Mouse (Mus musculus): Measurements from ENCODE around the gene Crybg3. TPM values are rescaled to one million over a fixed set of nuclear protein-coding genes. Genes with fewer than 3 reads are reported as not detected.

Gene Crybg3
- polyA plus RNA-seq, 1 experiment: 33.4 TPM

- no peaks in the 10 kb centered on the region for H3K4me1 ChIP-seq (ENCODE audit: control insufficient read depth, insufficient read depth, low read length)
- TF ChIP-seq POLR2A (IDR thresholded peaks at IDR 0.05; ENCODE audit: control insufficient read depth, low read depth, low read length) (no peak), CTCF (IDR thresholded peaks at IDR 0.05; ENCODE audit: control insufficient read depth, insufficient read depth, insufficient replicate concordance, low read depth, low read length) (no peak)
- no peaks in the 10 kb centered on the region for H3K27me3 ChIP-seq (ENCODE audit: control insufficient read depth, insufficient read depth, low read length)
- no peaks in the 10 kb centered on the region for H3K36me3 ChIP-seq (ENCODE audit: control insufficient read depth, insufficient read depth, low read length)
- no peak overlapping the region for H3K4me3 ChIP-seq (ENCODE audit: control insufficient read depth, low read depth, low read length)
- H3K27ac ChIP-seq (ENCODE audit: control insufficient read depth, insufficient read depth, low read depth, low read length): no peak overlapping the region
Observed at GRCm38 (mm10) chr16:59590790-59591189, 10.0 kb downstream of the Crybg3 start.

DNA sequence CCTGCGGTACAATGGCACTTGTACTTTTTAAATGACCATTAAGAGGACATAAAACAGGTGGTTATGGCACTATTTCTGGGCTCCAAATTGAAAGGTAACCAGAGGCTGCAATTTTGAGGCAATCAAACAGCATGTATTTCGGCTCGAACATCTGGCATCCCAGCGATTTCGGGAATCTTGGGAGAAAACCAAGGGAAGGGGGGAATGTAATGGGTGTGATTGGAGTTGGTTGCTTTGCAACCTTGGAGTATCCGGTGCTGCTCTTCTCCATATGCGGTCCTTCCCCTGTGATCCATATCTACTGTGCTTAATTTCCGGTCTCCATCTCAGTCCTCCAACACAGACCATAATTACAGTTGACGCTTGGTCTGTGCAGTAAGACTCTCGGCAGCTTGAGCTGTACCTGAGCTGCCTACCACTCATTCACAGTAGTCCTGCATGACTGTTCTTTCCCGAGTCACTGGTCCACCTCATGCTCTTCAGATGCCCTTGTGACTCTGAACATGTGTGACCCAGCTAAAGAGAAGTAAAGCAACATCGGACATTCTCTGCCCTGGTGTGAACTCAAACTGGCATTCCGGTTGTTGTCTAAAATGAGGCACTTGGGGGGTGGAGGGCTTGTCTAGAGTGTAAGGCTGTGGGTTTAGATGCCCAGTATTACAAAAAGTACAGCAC lies 12.3 kb downstream of the Crybg3 start:
- H3K4me3 ChIP-seq (ENCODE audit: control insufficient read depth, low read depth, low read length): no peak overlapping the region
- no peak overlapping the region for H3K27ac ChIP-seq (ENCODE audit: control insufficient read depth, insufficient read depth, low read depth, low read length)
- H3K36me3 ChIP-seq (ENCODE audit: control insufficient read depth, insufficient read depth, low read length): no peaks in the 10 kb centered on the region
- TF ChIP-seq CTCF (IDR thresholded peaks at IDR 0.05; ENCODE audit: control insufficient read depth, insufficient read depth, insufficient replicate concordance, low read depth, low read length) (no peak), POLR2A (IDR thresholded peaks at IDR 0.05; ENCODE audit: control insufficient read depth, low read depth, low read length) (no peak)
- no peaks in the 10 kb centered on the region for H3K27me3 ChIP-seq (ENCODE audit: control insufficient read depth, insufficient read depth, low read length)
- H3K4me1 ChIP-seq (ENCODE audit: control insufficient read depth, insufficient read depth, low read length): no peaks in the 10 kb centered on the region

GRCm38 (mm10) chr16:59587816-59588215 lies 13.0 kb downstream of the Crybg3 start:
- Histone ChIP-seq H3K4me3 (ENCODE audit: control insufficient read depth, low read depth, low read length) (no peak overlapping the region), H3K4me1 (ENCODE audit: control insufficient read depth, insufficient read depth, low read length) (no peaks in the 10 kb centered on the region), H3K36me3 (ENCODE audit: control insufficient read depth, insufficient read depth, low read length) (no peaks in the 10 kb centered on the region), H3K27ac (ENCODE audit: control insufficient read depth, insufficient read depth, low read depth, low read length) (no peak overlapping the region), H3K27me3 (ENCODE audit: control insufficient read depth, insufficient read depth, low read length) (no peaks in the 10 kb centered on the region)
- TF ChIP-seq POLR2A (IDR thresholded peaks at IDR 0.05; ENCODE audit: control insufficient read depth, low read depth, low read length): no peak
- no peak for TF ChIP-seq CTCF (IDR thresholded peaks at IDR 0.05; ENCODE audit: control insufficient read depth, insufficient read depth, insufficient replicate concordance, low read depth, low read length)

DNA sequence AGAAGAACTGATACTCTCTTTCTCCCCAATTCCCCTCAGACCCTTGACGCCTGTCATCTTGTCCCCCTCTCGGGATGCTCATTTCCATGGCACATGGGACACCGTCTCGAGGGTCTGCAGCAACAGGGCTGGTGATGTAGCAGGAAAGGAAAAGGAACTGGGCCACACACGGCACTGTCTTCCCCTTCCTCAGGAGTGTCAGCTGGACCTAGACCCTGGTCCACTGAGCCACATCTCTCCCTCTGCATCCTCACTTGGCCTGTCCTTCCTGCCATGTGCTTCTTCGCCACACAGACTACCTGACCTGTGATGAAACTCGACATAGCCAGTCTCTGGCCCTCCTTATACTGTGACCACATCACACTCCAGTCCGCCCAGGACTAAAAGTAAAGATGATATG lies 13.9 kb downstream of the Crybg3 start:
- Histone ChIP-seq H3K36me3 (ENCODE audit: control insufficient read depth, insufficient read depth, low read length) (no peaks in the 10 kb centered on the region), H3K27me3 (ENCODE audit: control insufficient read depth, insufficient read depth, low read length) (no peaks in the 10 kb centered on the region), H3K4me3 (ENCODE audit: control insufficient read depth, low read depth, low read length) (no peak overlapping the region), H3K27ac (ENCODE audit: control insufficient read depth, insufficient read depth, low read depth, low read length) (no peak overlapping the region), H3K4me1 (ENCODE audit: control insufficient read depth, insufficient read depth, low read length) (no peaks in the 10 kb centered on the region)
- TF ChIP-seq POLR2A (IDR thresholded peaks at IDR 0.05; ENCODE audit: control insufficient read depth, low read depth, low read length): no peak

DNA sequence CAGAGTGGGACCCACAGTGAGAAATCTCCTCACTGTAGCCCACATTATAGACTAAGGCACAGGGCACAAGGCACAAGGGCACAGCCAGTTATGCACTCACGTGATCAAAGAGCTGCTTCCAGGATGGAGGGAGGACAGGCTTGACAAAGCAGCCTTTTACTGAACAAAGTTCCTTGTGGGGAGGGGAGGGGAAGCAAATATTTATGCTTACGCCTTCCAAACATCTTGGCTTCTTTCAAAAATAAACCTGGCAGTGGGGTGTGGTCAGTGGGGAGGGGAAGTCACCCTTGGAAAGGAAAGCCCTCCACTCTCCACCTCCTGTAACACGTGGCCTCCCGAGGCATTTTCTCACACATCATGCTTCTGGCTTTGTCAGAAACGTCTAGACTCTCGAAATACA lies 14.5 kb downstream of the Crybg3 start:
- Histone ChIP-seq H3K27ac (ENCODE audit: control insufficient read depth, insufficient read depth, low read depth, low read length) (no peak overlapping the region), H3K36me3 (ENCODE audit: control insufficient read depth, insufficient read depth, low read length) (no peaks in the 10 kb centered on the region), H3K4me1 (ENCODE audit: control insufficient read depth, insufficient read depth, low read length) (no peaks in the 10 kb centered on the region), H3K27me3 (ENCODE audit: control insufficient read depth, insufficient read depth, low read length) (no peaks in the 10 kb centered on the region), H3K4me3 (ENCODE audit: control insufficient read depth, low read depth, low read length) (no peak overlapping the region)
- no peak for TF ChIP-seq POLR2A (IDR thresholded peaks at IDR 0.05; ENCODE audit: control insufficient read depth, low read depth, low read length)
- TF ChIP-seq CTCF (IDR thresholded peaks at IDR 0.05; ENCODE audit: control insufficient read depth, insufficient read depth, insufficient replicate concordance, low read depth, low read length): no peak

DNA sequence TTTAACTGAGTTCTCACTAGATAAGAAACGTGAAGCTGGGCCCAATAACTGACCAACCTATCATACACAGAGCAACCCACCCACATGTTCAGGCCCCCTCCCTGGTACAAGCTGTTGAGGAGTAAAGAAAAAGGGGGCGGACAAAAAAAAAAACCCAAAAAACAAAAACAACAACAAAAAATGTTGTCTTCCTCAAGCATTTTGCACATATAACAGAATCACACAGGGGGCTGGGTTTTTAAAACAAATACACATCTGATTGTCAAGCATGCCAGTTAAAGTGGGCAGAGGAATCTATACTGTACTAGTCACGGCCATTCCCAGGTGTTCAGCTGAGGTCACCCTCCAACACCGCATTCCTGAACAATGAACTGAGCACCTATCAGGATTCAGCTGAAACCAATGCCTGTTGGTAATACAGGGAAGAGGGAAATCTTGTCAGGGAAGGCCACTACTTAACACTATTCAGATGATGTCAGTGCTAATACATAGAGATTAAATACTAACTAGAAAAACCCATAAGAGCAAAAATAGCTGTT lies 15.0 kb downstream of the Crybg3 start:
- Histone ChIP-seq H3K4me3 (ENCODE audit: control insufficient read depth, low read depth, low read length) (no peak overlapping the region), H3K36me3 (ENCODE audit: control insufficient read depth, insufficient read depth, low read length) (no peaks in the 10 kb centered on the region), H3K27ac (ENCODE audit: control insufficient read depth, insufficient read depth, low read depth, low read length) (no peak overlapping the region), H3K27me3 (ENCODE audit: control insufficient read depth, insufficient read depth, low read length) (no peaks in the 10 kb centered on the region), H3K4me1 (ENCODE audit: control insufficient read depth, insufficient read depth, low read length) (no peaks in the 10 kb centered on the region)
- TF ChIP-seq POLR2A (IDR thresholded peaks at IDR 0.05; ENCODE audit: control insufficient read depth, low read depth, low read length) (no peak), CTCF (IDR thresholded peaks at IDR 0.05; ENCODE audit: control insufficient read depth, insufficient read depth, insufficient replicate concordance, low read depth, low read length) (no peak)

- Histone ChIP-seq H3K36me3 (ENCODE audit: control insufficient read depth, insufficient read depth, low read length) (no peaks in the 10 kb centered on the region), H3K4me1 (ENCODE audit: control insufficient read depth, insufficient read depth, low read length) (no peaks in the 10 kb centered on the region), H3K27ac (ENCODE audit: control insufficient read depth, insufficient read depth, low read depth, low read length) (no peak overlapping the region), H3K27me3 (ENCODE audit: control insufficient read depth, insufficient read depth, low read length) (no peaks in the 10 kb centered on the region), H3K4me3 (ENCODE audit: control insufficient read depth, low read depth, low read length) (no peak overlapping the region)
- TF ChIP-seq CTCF (IDR thresholded peaks at IDR 0.05; ENCODE audit: control insufficient read depth, insufficient read depth, insufficient replicate concordance, low read depth, low read length) (no peak), POLR2A (IDR thresholded peaks at IDR 0.05; ENCODE audit: control insufficient read depth, low read depth, low read length) (no peak)
Observed at GRCm38 (mm10) chr16:59583515-59583914, 17.3 kb downstream of the Crybg3 start.

Data from testis, adult 2 months (tissue).